Mouse (Mus musculus): ENCODE measurements at regions not wholly inside any gene's neighbourhood (a gene's known extent, or its start where the extent isn't known, plus 50 kb on each side); places are given as distances from the start of the nearest gene placed in this dataset.

DNA sequence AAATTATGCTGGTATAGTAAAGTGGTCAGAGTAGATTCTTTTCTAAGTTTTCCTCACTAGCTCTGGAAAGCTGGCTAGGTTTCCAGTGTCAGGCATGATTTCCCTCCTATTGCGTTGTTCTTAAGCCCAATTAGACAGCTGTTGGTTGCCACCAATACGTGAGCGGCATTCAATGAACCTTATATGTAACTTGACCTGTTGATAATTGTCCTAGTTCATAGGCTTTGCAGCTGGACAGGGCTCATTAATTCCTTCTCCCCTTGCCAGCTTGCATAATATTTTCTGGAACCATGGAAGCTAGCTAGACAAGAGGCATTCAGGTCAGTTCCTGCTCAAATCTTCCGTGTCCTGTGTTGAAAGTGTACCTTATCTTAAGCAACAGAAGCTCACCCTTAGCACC is 152.9 kb upstream of the Sstr4 start:
- DNase-seq (ENCODE audit: low spot score) (no peak), ATAC-seq (ENCODE audit: insufficient read depth, low read depth) (no peak)
- Histone ChIP-seq H3K4me1 (ENCODE audit: control insufficient read depth, insufficient read depth) (no peaks in the 10 kb centered on the region), H3K9me3 (replicated peaks; ENCODE audit: control insufficient read depth, low read length) (no peaks in the 10 kb centered on the region), H3K4me3 (ENCODE audit: low read depth, low read length) (no peak overlapping the region), H3K4me2 (ENCODE audit: low read depth, low read length) (no peak overlapping the region), H3K9ac (replicated peaks; ENCODE audit: low read depth, low read length) (no peak overlapping the region), H3K27me3 (ENCODE audit: control insufficient read depth, insufficient read depth, low read length) (no peaks in the 10 kb centered on the region), H3K36me3 (replicated peaks; ENCODE audit: control insufficient read depth, insufficient read depth, low read length) (no peaks in the 10 kb centered on the region), H3K27ac (ENCODE audit: low read depth) (no peak overlapping the region)
- 80% methylated on average over 4 of the region's 4 CpGs for WGBS
- no peak for TF ChIP-seq CTCF (IDR thresholded peaks at IDR 0.05; ENCODE audit: low read depth)
- TF ChIP-seq EP300 (IDR thresholded peaks at IDR 0.05; ENCODE audit: low read depth), result no peak

DNA sequence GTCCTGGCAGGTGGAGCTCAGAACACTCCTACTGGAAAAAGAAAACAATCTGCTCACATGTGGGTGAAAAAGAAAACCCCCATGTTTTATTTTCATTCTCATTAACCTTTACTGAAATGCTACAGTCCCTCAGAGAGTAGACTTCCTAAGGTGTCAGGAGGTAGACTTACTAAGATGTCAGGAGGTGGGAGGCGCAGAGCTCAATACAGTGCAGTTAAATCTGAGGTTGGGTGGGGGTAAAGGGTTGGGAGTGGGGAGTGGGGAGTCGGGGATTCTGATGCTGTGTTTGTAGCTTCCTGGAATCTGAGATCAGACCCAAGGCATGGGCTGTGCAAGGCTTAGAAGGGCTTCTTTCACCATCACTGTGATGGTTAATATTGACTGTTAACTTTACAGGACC is 149.6 kb upstream of the Sstr4 start:
- 65% methylated on average over 2 of the region's 2 CpGs for WGBS
- no peak for ATAC-seq (ENCODE audit: insufficient read depth, low read depth)
- no peak for TF ChIP-seq CTCF (IDR thresholded peaks at IDR 0.05; ENCODE audit: low read depth)
- no peak for TF ChIP-seq EP300 (IDR thresholded peaks at IDR 0.05; ENCODE audit: low read depth)
- Histone ChIP-seq H3K4me3 (ENCODE audit: low read depth, low read length) (no peak overlapping the region), H3K27me3 (ENCODE audit: control insufficient read depth, insufficient read depth, low read length) (no peaks in the 10 kb centered on the region), H3K4me1 (ENCODE audit: control insufficient read depth, insufficient read depth) (no peaks in the 10 kb centered on the region), H3K27ac (ENCODE audit: low read depth) (no peak overlapping the region), H3K9me3 (replicated peaks; ENCODE audit: control insufficient read depth, low read length) (no peaks in the 10 kb centered on the region), H3K9ac (replicated peaks; ENCODE audit: low read depth, low read length) (no peak overlapping the region), H3K4me2 (ENCODE audit: low read depth, low read length) (no peak overlapping the region), H3K36me3 (replicated peaks; ENCODE audit: control insufficient read depth, insufficient read depth, low read length) (no peaks in the 10 kb centered on the region)
- DNase-seq (ENCODE audit: low spot score), result no peak

DNA sequence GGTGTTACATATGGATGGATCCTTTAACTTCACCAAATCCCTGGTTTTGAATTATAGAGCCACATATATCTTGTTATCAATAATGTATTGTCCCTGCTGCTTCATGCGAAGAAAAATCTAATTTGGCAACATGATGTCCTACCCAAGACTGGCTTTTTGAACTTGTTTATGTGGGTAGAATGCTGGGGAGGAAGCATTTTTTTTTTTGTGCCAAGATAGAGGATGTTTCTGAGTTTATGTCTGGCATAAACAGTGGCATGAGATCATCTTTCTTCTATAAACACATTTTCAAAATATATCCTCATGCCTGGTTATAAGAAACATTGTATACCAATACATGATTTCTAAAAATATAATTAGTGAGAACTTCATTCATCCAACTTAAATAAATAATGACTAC is 144.2 kb upstream of the Sstr4 start:
- H3K27ac ChIP-seq (ENCODE audit: low read depth), result no peak overlapping the region
- H3K4me3 ChIP-seq (ENCODE audit: low read depth, low read length), result no peak overlapping the region
- DNase-seq (ENCODE audit: low spot score) (no peak), ATAC-seq (ENCODE audit: insufficient read depth, low read depth) (no peak)
- TF ChIP-seq EP300 (IDR thresholded peaks at IDR 0.05; ENCODE audit: low read depth) (no peak), CTCF (IDR thresholded peaks at IDR 0.05; ENCODE audit: low read depth) (no peak)
- WGBS, result 88% methylated on average over 1 of the region's 1 CpGs
- no peaks in the 10 kb centered on the region for H3K4me1 ChIP-seq (ENCODE audit: control insufficient read depth, insufficient read depth)
- no peak overlapping the region for H3K9ac ChIP-seq (replicated peaks; ENCODE audit: low read depth, low read length)
- no peaks in the 10 kb centered on the region for H3K9me3 ChIP-seq (replicated peaks; ENCODE audit: control insufficient read depth, low read length)
- no peaks in the 10 kb centered on the region for H3K27me3 ChIP-seq (ENCODE audit: control insufficient read depth, insufficient read depth, low read length)
- H3K36me3 ChIP-seq (replicated peaks; ENCODE audit: control insufficient read depth, insufficient read depth, low read length), result no peaks in the 10 kb centered on the region
- no peak overlapping the region for H3K4me2 ChIP-seq (ENCODE audit: low read depth, low read length)

DNA sequence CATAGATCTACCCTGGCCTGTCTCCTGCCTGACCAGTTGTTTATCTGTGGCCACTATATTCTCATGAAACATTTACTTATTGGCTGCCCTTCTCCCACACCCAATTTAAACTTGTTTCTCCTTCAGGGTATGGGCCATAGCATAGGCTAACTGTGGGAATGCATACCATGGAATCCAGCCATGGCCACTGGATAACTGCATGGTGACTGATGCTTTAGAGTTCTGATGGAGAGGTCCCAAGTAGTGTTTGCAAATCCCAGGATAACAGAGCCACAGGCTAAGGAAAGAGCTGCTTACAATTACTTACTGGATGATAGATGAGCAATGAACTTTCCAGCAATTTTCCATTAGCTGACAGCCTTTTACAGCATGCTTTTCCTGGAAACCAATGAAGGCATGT is 139.5 kb upstream of the Sstr4 start:
- Histone ChIP-seq H3K4me1 (ENCODE audit: control insufficient read depth, insufficient read depth) (no peaks in the 10 kb centered on the region), H3K27ac (ENCODE audit: low read depth) (no peak overlapping the region), H3K4me2 (ENCODE audit: low read depth, low read length) (no peak overlapping the region), H3K27me3 (ENCODE audit: control insufficient read depth, insufficient read depth, low read length) (no peaks in the 10 kb centered on the region), H3K9me3 (replicated peaks; ENCODE audit: control insufficient read depth, low read length) (no peaks in the 10 kb centered on the region), H3K9ac (replicated peaks; ENCODE audit: low read depth, low read length) (no peak overlapping the region), H3K36me3 (replicated peaks; ENCODE audit: control insufficient read depth, insufficient read depth, low read length) (no peaks in the 10 kb centered on the region), H3K4me3 (ENCODE audit: low read depth, low read length) (no peak overlapping the region)
- TF ChIP-seq EP300 (IDR thresholded peaks at IDR 0.05; ENCODE audit: low read depth), result no peak
- no peak for TF ChIP-seq CTCF (IDR thresholded peaks at IDR 0.05; ENCODE audit: low read depth)
- DNase-seq (ENCODE audit: low spot score) (no peak), ATAC-seq (ENCODE audit: insufficient read depth, low read depth) (no peak)

DNA sequence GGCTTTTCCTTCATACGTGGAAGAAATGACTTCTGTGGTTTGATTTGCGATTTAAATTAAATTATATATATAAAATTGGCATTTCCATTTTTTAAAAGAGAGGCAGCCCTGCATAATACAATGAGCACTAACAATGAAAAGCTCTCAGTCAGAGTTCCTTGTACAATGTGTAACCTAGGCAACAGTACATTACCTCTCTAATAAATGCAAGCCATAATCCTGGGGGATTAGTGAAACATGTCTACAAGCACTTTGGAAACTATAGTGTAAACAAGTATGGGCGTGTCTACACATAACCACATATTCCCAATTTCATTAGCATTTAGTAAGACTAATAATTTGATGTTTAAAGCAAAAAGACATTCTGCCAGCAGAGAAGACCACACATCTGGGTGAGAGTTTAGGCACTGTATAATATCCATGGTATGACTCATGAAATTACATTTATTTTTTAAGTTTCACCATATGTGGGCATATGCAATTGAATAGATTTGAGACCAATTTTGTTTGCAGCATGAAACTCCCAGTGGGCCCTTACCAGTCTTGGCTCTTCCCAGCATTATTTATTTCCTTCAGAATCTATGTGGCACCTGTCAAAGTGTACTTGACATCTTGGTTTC is 130.9 kb upstream of the Sstr4 start:
- Histone ChIP-seq H3K9me3 (replicated peaks; ENCODE audit: control insufficient read depth, low read length) (no peaks in the 10 kb centered on the region), H3K27me3 (ENCODE audit: control insufficient read depth, insufficient read depth, low read length) (no peaks in the 10 kb centered on the region), H3K27ac (ENCODE audit: low read depth) (no peak overlapping the region), H3K4me2 (ENCODE audit: low read depth, low read length) (no peak overlapping the region), H3K9ac (replicated peaks; ENCODE audit: low read depth, low read length) (no peak overlapping the region), H3K4me3 (ENCODE audit: low read depth, low read length) (no peak overlapping the region), H3K4me1 (ENCODE audit: control insufficient read depth, insufficient read depth) (no peaks in the 10 kb centered on the region), H3K36me3 (replicated peaks; ENCODE audit: control insufficient read depth, insufficient read depth, low read length) (no peaks in the 10 kb centered on the region)
- TF ChIP-seq EP300 (IDR thresholded peaks at IDR 0.05; ENCODE audit: low read depth), result no peak
- no peak for TF ChIP-seq CTCF (IDR thresholded peaks at IDR 0.05; ENCODE audit: low read depth)
- DNase-seq (ENCODE audit: low spot score), result no peak
- WGBS, result 77% methylated on average over 3 of the region's 3 CpGs
- no peak for ATAC-seq (ENCODE audit: insufficient read depth, low read depth)

DNA sequence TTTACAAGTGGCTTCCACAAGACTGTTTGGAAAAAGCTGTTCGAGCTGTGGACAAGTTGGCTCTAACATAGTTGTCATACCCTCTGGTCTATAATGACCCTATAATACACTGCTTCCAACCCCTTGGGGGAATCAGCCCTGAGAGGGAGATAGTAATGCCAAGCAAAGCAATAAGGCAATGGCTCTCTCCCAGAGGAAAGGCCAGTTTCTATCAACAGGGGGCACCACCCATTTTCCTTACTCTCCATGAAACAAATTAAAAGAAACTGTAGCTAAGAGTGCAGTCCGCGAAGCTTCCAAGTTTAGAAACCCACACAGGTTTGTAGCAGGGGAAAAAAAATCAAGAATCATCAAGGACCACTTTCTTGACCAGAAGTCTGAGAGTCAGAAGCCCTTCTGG is 115.9 kb upstream of the Sstr4 start:
- Histone ChIP-seq H3K9me3 (replicated peaks; ENCODE audit: control insufficient read depth, low read length) (no peaks in the 10 kb centered on the region), H3K27ac (ENCODE audit: low read depth) (no peak overlapping the region), H3K9ac (replicated peaks; ENCODE audit: low read depth, low read length) (no peak overlapping the region), H3K4me1 (ENCODE audit: control insufficient read depth, insufficient read depth) (no peaks in the 10 kb centered on the region), H3K36me3 (replicated peaks; ENCODE audit: control insufficient read depth, insufficient read depth, low read length) (no peaks in the 10 kb centered on the region), H3K27me3 (ENCODE audit: control insufficient read depth, insufficient read depth, low read length) (no peaks in the 10 kb centered on the region), H3K4me2 (ENCODE audit: low read depth, low read length) (no peak overlapping the region), H3K4me3 (ENCODE audit: low read depth, low read length) (no peak overlapping the region)
- WGBS, result 76% methylated on average over 3 of the region's 3 CpGs
- DNase-seq (ENCODE audit: low spot score) (no peak), ATAC-seq (ENCODE audit: insufficient read depth, low read depth) (no peak)
- TF ChIP-seq EP300 (IDR thresholded peaks at IDR 0.05; ENCODE audit: low read depth), result no peak
- no peak for TF ChIP-seq CTCF (IDR thresholded peaks at IDR 0.05; ENCODE audit: low read depth)

All from heart, postnatal 0 days (tissue).